Mouse (Mus musculus): ENCODE measurements around the gene Mrps7. TPM values are rescaled to one million over a fixed set of nuclear protein-coding genes. Genes with fewer than 3 reads are reported as not detected.
A peak's percentile ranks its signal among the peaks of the same experiment; 100 is the strongest.

The Mrps7 gene
- polyA plus RNA-seq (2015; fragmentation: Nextera tagmentation; extraction: Ambion mirVana): 70.3 and 73.6 TPM in 2 replicates

DNA sequence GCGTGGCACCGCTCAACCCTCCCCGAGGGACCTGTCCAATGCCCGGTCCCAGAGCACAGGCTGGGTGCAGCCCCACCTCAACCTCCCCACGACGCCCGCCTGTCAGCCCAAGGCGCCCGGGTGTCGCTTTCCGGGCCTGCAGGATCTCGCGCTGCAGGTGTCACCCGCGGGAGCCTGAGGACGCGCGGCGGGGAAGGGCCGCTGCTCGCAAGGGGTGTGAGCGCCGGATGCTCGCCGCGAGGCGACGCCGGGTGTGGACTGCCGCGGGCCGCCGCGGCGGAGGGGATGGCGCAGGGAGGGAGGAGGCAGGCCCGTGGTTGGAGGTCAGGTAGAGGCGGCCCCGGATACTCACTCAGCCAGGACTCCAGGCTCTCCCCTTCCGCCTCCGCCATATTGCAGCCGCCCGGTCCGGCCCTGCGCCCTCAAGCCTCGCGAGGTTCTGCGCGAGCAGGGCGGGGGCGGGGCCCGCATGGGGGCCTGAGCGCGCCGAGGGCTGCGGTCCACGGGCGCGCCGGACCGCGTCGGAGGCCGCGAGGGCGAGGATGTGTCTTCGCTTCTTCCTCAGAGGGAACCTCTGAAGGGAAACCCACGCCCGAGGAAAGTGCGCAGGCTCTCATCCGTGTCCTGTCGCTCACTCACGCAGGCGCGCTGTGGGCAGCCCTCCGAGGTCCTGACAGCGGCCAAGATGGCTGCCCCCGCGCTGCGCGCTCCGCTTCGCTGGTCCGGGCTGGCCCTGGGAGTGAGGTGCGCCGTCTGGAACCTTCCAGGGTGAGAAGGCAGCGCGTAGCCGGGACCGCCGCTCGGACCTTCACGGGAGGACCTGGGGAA lies at the start of gene Mrps7, which contains the start of gene Gga3:
Gene Mrps7, plus strand, starts transcription at position 450 of the 828 bp plus-strand sequence.
Gene Gga3, minus strand, starts transcription at position 576 of the 828 bp plus-strand sequence.
- ATAC-seq (replicated peaks): peak; percentile 98
- Histone ChIP-seq H3K4me3 (peak within 1 kb of the TSS; percentile 96), H3K9me3 (no peaks in the 10 kb centered on the region), H3K4me2 (replicated peaks) (peak within 1 kb of the TSS; percentile 94), H3K27ac (replicated peaks) (peak within 1 kb of the TSS; percentile 95), H3K4me1 (peaks cover 36% of the 10 kb centered on the region), H3K9ac (replicated peaks) (peak within 1 kb of the TSS; percentile 97), H3K36me3 (peaks cover 30% of the 10 kb centered on the region), H3K27me3 (no peaks in the 10 kb centered on the region)
- WGBS: under 1% methylated on average over 88 of the region's 93 CpGs

DNA sequence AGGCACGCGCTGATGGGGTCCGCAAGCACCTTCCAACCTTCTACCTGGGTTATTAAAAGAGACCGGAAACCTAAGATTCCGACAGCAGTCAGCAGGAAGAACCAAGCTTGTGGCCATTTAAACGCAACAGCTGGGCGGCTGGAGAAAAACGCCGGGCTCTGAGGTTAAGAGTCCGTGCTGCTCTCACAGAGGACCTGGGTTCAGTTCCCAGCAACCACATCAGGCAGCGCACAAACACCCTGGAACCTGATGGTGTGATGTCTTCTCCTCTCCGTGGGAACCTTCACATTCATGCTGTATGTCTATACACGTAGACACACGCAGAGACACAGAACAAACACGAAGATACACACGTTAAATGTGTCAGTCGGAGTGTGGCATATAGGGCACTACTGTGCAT lies 48.0 kb upstream of the Mrps7 start:
- H3K27ac ChIP-seq (replicated peaks): no peak overlapping the region
- 80% methylated on average over 17 of the region's 17 CpGs for WGBS
- no peak overlapping the region for H3K4me3 ChIP-seq
- no peak overlapping the region for H3K9ac ChIP-seq (replicated peaks)
- H3K4me1 ChIP-seq: no peaks in the 10 kb centered on the region
- H3K4me2 ChIP-seq (replicated peaks): no peak overlapping the region
- no peaks in the 10 kb centered on the region for H3K27me3 ChIP-seq
- no peak for ATAC-seq (replicated peaks)
- no peaks in the 10 kb centered on the region for H3K36me3 ChIP-seq
- no peaks in the 10 kb centered on the region for H3K9me3 ChIP-seq

DNA sequence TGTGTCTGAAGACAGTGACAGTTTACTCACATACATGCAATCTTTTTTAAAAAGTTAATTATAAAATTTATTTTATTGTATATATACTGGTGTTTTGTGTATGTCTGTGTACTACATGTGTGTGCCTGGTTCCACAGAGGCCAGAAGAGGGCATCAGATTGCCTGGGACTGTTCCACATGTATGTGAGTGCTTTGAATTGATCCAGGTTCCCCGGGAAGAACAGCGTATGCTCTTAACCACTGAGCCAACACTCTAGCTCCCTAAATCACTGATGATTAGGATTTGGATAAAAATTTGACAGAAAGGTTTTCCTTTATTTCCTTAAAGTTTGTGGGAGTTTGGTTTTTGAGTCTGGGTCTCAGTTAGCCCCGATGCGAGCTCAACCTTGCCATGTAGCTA lies 40.3 kb upstream of the Mrps7 start:
- Histone ChIP-seq H3K27ac (replicated peaks) (peak overlapping the region; percentile 88), H3K27me3 (no peaks in the 10 kb centered on the region), H3K36me3 (peaks cover 17% of the 10 kb centered on the region), H3K4me1 (peaks cover 19% of the 10 kb centered on the region), H3K9me3 (no peaks in the 10 kb centered on the region), H3K4me2 (replicated peaks) (peak overlapping the region; percentile 87), H3K9ac (replicated peaks) (peak overlapping the region; percentile 85), H3K4me3 (peak overlapping the region; percentile 90)
- ATAC-seq (replicated peaks): no peak
- 40% methylated on average over 4 of the region's 4 CpGs for WGBS

DNA sequence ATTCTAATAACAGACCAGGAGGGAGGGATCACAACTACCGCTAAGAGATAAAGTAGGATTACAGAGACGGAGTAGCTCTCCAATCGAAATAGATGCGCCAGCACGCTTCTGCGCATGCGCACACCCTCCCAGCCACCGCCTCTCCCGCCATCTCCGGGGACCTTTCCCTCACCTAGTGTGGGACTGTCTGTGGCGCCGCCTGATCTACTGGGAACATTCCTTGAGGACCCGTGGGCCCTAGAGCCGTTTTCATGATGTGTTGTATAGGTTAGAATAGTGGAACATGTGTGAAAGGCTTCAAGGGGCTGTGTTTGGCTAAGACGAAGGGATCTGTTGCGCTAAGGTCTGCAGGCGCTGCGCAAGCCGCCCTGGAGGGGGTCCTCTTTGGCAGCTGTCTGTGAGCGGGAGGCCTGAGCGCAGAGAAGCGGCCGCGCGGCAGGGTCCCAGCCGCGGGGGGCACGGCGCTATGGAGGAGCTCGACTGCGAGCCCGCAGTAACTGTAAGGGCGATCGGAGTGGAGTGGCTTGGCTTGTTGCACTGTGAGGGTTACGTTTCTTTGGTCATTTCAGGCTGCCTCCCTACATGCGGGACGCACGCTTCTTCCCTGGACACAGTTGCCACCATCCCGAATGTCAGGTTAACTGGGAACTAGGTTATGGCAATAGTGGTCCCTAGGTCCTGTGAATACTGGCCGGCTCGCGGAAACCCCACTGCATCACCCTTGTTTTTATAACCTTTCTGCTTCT lies 39.5 kb upstream of the Mrps7 start, which contains the start of gene Nup85:
Gene Nup85, plus strand, starts transcription at position 371 of the 746 bp plus-strand sequence.
- Histone ChIP-seq H3K9me3 (no peaks in the 10 kb centered on the region), H3K36me3 (peaks cover 25% of the 10 kb centered on the region), H3K4me2 (replicated peaks) (peak within 1 kb of the TSS; percentile 87), H3K27ac (replicated peaks) (peak within 1 kb of the TSS; percentile 88), H3K4me3 (peak within 1 kb of the TSS; percentile 90), H3K4me1 (peaks cover 19% of the 10 kb centered on the region), H3K27me3 (no peaks in the 10 kb centered on the region), H3K9ac (replicated peaks) (peak within 1 kb of the TSS; percentile 85)
- ATAC-seq (replicated peaks): peak; percentile 93
- WGBS: under 1% methylated on average over 42 of the region's 42 CpGs

DNA sequence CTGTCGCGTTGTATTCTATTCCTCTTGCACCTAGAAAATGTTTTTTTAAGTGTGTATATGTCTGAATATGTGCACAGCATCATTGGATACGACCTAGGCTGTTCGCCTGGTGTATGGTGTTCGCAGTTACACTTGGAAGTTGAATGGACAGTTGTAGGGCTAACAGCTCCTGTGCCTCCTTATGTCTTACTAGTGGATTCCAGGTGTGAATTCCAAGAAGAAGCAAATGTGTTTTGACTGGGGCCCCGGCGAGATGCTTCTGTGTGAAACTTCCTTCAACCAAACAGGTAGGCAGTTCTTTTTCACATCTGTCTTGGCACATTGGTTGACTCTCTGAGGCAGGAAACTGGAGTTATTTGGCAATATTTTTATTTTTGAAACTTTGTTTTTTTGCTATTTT lies 38.8 kb upstream of the Mrps7 start:
- H3K9ac ChIP-seq (replicated peaks): peak overlapping the region; percentile 85
- peaks cover 32% of the 10 kb centered on the region for H3K36me3 ChIP-seq
- WGBS: 18% methylated on average over 7 of the region's 7 CpGs

GRCm38 (mm10) chr11:115579080-115579479 lies 24.6 kb upstream of the Mrps7 start:
- H3K9ac ChIP-seq (replicated peaks): no peak overlapping the region
- ATAC-seq (replicated peaks): no peak

More for the DNA sequence above, 38.8 kb upstream of the Mrps7 start:
- Histone ChIP-seq H3K4me2 (replicated peaks) (peak overlapping the region; percentile 87), H3K27me3 (no peaks in the 10 kb centered on the region), H3K27ac (replicated peaks) (no peak overlapping the region), H3K4me1 (peaks cover 19% of the 10 kb centered on the region), H3K4me3 (peak overlapping the region; percentile 90), H3K9me3 (no peaks in the 10 kb centered on the region)
- no peak for ATAC-seq (replicated peaks)

GRCm38 (mm10) chr11:115582913-115583606 lies 20.7 kb upstream of the Mrps7 start:
- Histone ChIP-seq H3K4me2 (replicated peaks) (no peak overlapping the region), H3K27ac (replicated peaks) (no peak overlapping the region), H3K27me3 (no peaks in the 10 kb centered on the region), H3K36me3 (peaks cover 86% of the 10 kb centered on the region), H3K4me3 (no peak overlapping the region), H3K9me3 (no peaks in the 10 kb centered on the region), H3K9ac (replicated peaks) (no peak overlapping the region), H3K4me1 (no peaks in the 10 kb centered on the region)
- no peak for ATAC-seq (replicated peaks)
- 86% methylated on average over 10 of the region's 10 CpGs for WGBS

More at GRCm38 (mm10) chr11:115579080-115579479, 24.6 kb upstream of the Mrps7 start:
- Histone ChIP-seq H3K4me2 (replicated peaks) (no peak overlapping the region), H3K36me3 (peaks cover 55% of the 10 kb centered on the region), H3K9me3 (no peaks in the 10 kb centered on the region), H3K27me3 (no peaks in the 10 kb centered on the region), H3K27ac (replicated peaks) (no peak overlapping the region), H3K4me1 (no peaks in the 10 kb centered on the region), H3K4me3 (no peak overlapping the region)

DNA sequence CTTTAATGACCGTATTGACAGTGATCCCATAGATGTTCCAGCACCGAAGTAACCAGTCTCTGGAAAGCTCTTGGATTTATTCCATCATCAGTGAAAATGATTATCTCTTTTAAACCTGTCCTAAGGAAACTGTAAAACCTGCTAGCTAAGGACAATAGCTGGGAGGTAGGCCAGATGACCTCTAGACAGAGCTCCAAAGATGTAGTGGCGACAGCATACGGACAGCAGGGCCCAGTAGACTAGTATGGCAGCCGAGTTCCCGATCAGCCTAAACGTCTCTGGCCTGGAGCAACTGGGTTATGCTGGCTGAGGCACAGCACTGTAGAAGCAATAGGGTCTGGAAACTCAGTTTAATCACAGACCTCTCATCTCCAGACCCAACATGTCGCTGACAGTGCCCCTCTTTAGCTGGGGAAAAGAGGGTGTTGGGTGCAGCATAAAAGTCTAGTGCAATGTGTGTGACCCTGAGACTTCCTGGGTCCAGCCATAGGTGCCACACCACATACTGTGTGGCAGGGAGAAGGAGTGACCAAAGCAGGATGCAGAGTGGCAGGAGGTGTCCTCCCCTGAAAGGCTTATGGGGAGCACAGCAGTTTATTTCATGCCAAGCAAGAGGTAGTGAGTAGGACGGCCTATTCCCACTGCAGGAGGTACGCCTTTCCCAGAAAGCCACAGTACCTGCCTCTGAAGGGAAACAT lies 19.2 kb upstream of the Mrps7 start:
- peaks cover 82% of the 10 kb centered on the region for H3K36me3 ChIP-seq
- no peaks in the 10 kb centered on the region for H3K27me3 ChIP-seq
- 87% methylated on average over 10 of the region's 10 CpGs for WGBS
- H3K9me3 ChIP-seq: no peaks in the 10 kb centered on the region
- no peak for ATAC-seq (replicated peaks)
- no peak overlapping the region for H3K27ac ChIP-seq (replicated peaks)
- no peak overlapping the region for H3K9ac ChIP-seq (replicated peaks)
- H3K4me1 ChIP-seq: no peaks in the 10 kb centered on the region
- H3K4me2 ChIP-seq (replicated peaks): no peak overlapping the region
- no peak overlapping the region for H3K4me3 ChIP-seq

DNA sequence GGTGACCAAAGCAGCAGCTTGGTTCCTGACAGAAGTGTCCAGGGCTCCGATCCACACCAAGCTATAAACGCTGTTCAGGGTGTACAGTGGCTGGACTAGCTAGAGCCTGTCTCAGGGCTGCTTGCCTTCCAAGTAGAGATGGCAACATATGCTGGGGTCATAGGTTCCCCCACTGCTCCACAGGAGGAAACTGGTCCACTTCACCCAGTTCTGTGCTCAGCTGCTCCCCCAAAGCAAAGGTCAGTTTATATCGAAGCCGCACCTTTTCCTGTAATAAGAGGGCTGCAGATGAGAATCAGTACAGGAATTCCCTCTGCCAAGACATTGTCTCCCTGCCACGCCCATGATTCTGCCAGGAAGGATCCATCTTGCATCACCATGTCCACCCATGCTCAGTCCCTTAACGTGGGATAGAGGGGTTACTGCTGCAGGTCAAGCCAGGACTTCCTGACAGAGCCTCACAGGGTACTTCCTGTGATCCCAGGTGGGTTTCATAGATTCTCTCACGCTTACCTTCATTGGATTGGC lies 18.1 kb upstream of the Mrps7 start:
- 90% methylated on average over 7 of the region's 7 CpGs for WGBS

GRCm38 (mm10) chr11:115586403-115586802 lies 17.3 kb upstream of the Mrps7 start:
- ATAC-seq (replicated peaks): no peak

More for the DNA sequence above, 18.1 kb upstream of the Mrps7 start:
- H3K36me3 ChIP-seq: peaks cover 87% of the 10 kb centered on the region
- H3K27me3 ChIP-seq: no peaks in the 10 kb centered on the region
- no peak for ATAC-seq (replicated peaks)
- no peak overlapping the region for H3K4me2 ChIP-seq (replicated peaks)
- H3K9ac ChIP-seq (replicated peaks): no peak overlapping the region
- H3K4me3 ChIP-seq: no peak overlapping the region
- H3K4me1 ChIP-seq: no peaks in the 10 kb centered on the region
- no peaks in the 10 kb centered on the region for H3K9me3 ChIP-seq
- H3K27ac ChIP-seq (replicated peaks): no peak overlapping the region

DNA sequence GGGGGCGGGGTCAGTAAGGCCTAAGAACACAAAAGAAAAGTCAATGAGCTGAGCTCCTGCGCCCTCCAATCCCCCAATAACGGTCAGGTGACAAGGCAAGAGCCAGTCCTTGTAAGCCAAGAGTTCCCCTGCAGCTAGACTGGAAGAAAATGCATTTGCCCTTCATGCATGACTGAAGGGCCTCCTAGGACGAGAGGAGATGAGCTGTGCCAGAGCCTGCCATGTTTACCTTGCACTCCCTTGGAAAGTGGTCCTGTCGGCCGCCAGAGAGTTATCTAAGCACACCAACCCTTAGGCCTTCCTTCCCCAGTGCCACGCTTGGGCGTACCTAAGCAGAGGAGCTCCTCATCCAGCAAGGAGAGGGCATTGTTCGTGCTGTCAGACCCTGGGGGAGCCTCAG lies 15.7 kb upstream of the Mrps7 start:
- Histone ChIP-seq H3K4me1 (no peaks in the 10 kb centered on the region), H3K9me3 (no peaks in the 10 kb centered on the region), H3K27ac (replicated peaks) (no peak overlapping the region), H3K36me3 (peaks cover 94% of the 10 kb centered on the region), H3K9ac (replicated peaks) (no peak overlapping the region), H3K27me3 (no peaks in the 10 kb centered on the region), H3K4me2 (replicated peaks) (no peak overlapping the region), H3K4me3 (no peak overlapping the region)
- ATAC-seq (replicated peaks): no peak
- WGBS: 83% methylated on average over 9 of the region's 9 CpGs

More at GRCm38 (mm10) chr11:115586403-115586802, 17.3 kb upstream of the Mrps7 start:
- Histone ChIP-seq H3K9ac (replicated peaks) (no peak overlapping the region), H3K27me3 (no peaks in the 10 kb centered on the region), H3K36me3 (peaks cover 93% of the 10 kb centered on the region), H3K9me3 (no peaks in the 10 kb centered on the region), H3K27ac (replicated peaks) (no peak overlapping the region), H3K4me3 (no peak overlapping the region), H3K4me1 (no peaks in the 10 kb centered on the region), H3K4me2 (replicated peaks) (no peak overlapping the region)
- WGBS: 93% methylated on average over 9 of the region's 9 CpGs
